Mouse (Mus musculus) heart, embryonic 16.5 days (tissue): Measurements from ENCODE around the gene Sept9. TPM values are rescaled to one million over a fixed set of nuclear protein-coding genes. Genes with fewer than 3 reads are reported as not detected.
A peak's percentile ranks its signal among the peaks of the same experiment; 100 is the strongest.
"Not testable (repeated sequence)": the region's sequence is repeated elsewhere in the genome, so short reads cannot be mapped to it uniquely, and the experiment has no call there.

ENCODE experiments used
- ATAC-seq: fragments of 200-750 bp; cut with Nextera tagmentation; replicated peaks from 2 replicates; pipeline ENCODE4 v1.8.0; 2017; ENCODE audit warnings: moderate number of reproducible peaks; ENCODE audit not compliant: insufficient read depth, low FRiP score; ENCODE audit errors: extremely low read depth
- H3K27ac ChIP-seq: fragments of 300-500 bp; sonication (generic); 2 replicates; pipeline ENCODE4 v1.5.1; 2014; ENCODE audit warnings: mild to moderate bottlenecking, low read length, control low read depth, moderate library complexity
- H3K27me3 ChIP-seq: fragments of 300-500 bp; sonication (generic); 2 replicates; pipeline ENCODE4 v1.6.1; 2014; ENCODE audit warnings: low read length, mixed read lengths; ENCODE audit not compliant: control insufficient read depth, insufficient read depth
- H3K36me3 ChIP-seq: fragments of 300-500 bp; sonication (generic); 2 replicates; pipeline ENCODE4 v1.6.1; 2014; ENCODE audit not compliant: control insufficient read depth, insufficient read depth
- H3K4me1 ChIP-seq: fragments of 300-500 bp; sonication (generic); 2 replicates; pipeline ENCODE4 v1.6.1; 2014; ENCODE audit warnings: low read length, mixed read lengths; ENCODE audit not compliant: control insufficient read depth, insufficient read depth
- H3K4me2 ChIP-seq: fragments of 300-500 bp; sonication (generic); 2 replicates; pipeline ENCODE4 v1.6.1; 2014; ENCODE audit warnings: low read depth, mild to moderate bottlenecking, control low read depth, low read length
- H3K4me3 ChIP-seq: fragments of 300-500 bp; sonication (generic); 2 replicates; pipeline ENCODE4 v1.5.1; 2014; ENCODE audit warnings: mild to moderate bottlenecking, control low read depth, low read length
- H3K9ac ChIP-seq: fragments of 300-500 bp; sonication (generic); 2 replicates; pipeline ENCODE4 v1.6.1; 2014; ENCODE audit warnings: low read length, control low read depth
- H3K9me3 ChIP-seq: fragments of 300-500 bp; sonication (generic); replicated peaks from 2 replicates; pipeline ENCODE4 v1.6.1; 2016; ENCODE audit warnings: low read length; ENCODE audit not compliant: control insufficient read depth
- WGBS: fragments of 180-500 bp; shearing (Covaris S2); extraction: QIAGEN DNeasy Blood & Tissue Kit; methylation state at CpG from one replicate; pipeline ENCODE4 v1.1.7; 2014; 5-methylcytosine and 5-hydroxymethylcytosine counted together
- polyA plus RNA-seq: library from polyadenylated mRNA; unstranded; fragments of >200 nt; fragmentation: Nextera tagmentation; extraction: Ambion mirVana; gene quantifications from 2 replicates; pipeline ENCODE4 v1.2.1, GENCODE M21; 2015

Gene Sept9
- polyA plus RNA-seq, 1 experiment from 2014 or later: 71.0 TPM

DNA sequence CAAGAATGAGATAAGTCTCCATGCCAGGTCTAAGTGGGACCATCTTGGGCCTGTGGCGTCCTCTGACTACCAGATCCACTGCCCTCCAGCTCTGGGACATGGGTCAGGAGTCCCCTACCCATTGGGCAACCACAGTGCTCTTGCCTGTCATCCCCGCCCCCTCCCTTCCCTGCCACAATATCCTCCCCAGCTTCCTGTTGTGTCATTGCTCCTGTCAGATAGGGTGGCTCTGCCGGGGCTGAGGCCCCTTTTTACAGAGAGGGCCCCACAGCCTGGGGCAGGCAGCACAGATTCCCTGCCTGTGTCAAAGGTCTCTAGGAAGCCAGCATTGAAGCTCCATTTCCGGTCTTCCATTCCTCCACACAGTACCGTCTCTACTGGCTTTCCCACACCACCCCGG is 134.6 kb downstream of the Sept9 start:
- 0 out of 2 replicates have a peak, but pooled peaks have one; percentile 10 for ATAC-seq
- H3K9ac ChIP-seq: peak overlapping the region; percentile 88
- peak overlapping the region; percentile 82 for H3K27ac ChIP-seq
- peak overlapping the region; percentile 96 for H3K4me2 ChIP-seq
- 50% methylated on average over 6 of the region's 6 CpGs for WGBS
- H3K9me3 ChIP-seq: no peaks in the 10 kb centered on the region
- H3K27me3 ChIP-seq: no peaks in the 10 kb centered on the region
- H3K4me3 ChIP-seq: peak overlapping the region; percentile 68
- H3K4me1 ChIP-seq: peaks cover 78% of the 10 kb centered on the region
- H3K36me3 ChIP-seq: no peaks in the 10 kb centered on the region

DNA sequence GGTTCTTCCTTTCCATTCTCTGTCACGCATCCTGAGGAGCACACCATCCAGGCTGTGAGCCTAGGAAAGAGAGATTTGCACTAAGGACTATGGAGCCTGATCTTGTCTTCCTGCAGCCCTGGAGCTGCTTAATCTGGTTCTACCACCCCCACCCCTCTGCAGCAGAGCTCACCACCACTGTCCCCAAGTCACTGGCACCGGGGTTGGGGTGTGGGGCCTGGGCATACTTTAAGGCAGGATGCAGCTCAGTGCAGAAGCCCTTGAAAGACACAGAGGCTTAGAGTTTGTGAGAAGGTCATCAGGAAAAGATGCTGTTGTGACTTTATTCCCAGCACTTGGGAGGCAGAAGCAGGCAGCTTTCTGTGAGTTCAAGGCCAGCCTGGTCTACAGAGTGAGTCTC is 135.7 kb downstream of the Sept9 start:
- peak overlapping the region; percentile 96; the same call in 1 of the 2 replicates for H3K4me2 ChIP-seq
- 67% methylated on average over 2 of the region's 2 CpGs for WGBS
- no peaks in the 10 kb centered on the region for H3K36me3 ChIP-seq
- H3K27ac ChIP-seq: peak overlapping the region; percentile 82; the same call in 1 of the 2 replicates
- no peaks in the 10 kb centered on the region for H3K27me3 ChIP-seq
- H3K9ac ChIP-seq: no peak overlapping the region
- H3K4me1 ChIP-seq: peaks cover 83% of the 10 kb centered on the region
- no peak overlapping the region for H3K4me3 ChIP-seq
- H3K9me3 ChIP-seq: no peaks in the 10 kb centered on the region
- ATAC-seq: no peak

DNA sequence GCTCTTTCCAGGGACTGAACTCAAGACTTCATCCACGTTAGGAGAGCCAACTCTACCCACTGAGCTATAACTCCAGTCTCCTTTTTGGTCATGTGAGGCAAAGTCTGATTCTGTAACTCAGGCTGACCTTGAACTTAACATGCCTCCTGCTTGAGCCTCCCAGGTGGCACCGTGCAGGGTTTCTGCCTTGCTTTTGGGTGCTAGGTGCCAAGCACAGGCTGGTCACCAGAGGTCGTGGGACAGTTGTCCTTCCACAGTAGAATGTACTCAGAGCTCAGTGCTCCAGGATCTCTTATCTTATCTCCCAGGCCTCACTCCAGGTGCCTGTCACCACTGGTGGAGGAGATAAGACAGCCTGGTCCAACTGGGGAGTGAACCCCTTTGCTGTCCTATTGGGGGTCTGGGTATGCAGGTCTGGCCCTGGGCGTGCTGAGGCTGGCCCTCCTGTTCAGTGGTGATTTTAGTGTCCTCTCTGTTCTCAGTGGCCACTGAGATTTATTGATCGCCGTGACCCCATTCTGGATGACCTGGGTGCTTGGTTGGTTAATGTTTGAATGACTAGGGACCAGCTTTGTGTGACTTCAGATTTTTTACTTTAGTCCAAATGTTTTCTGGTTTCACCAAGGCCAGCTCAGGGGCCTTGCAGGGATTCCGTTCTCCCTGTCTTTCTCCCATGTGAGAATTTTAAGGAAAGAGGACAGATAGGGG is 136.8 kb downstream of the Sept9 start:
- Histone ChIP-seq H3K4me3 (no peak overlapping the region), H3K9me3 (no peaks in the 10 kb centered on the region), H3K27ac (no peak overlapping the region), H3K27me3 (no peaks in the 10 kb centered on the region), H3K36me3 (no peaks in the 10 kb centered on the region), H3K9ac (no peak overlapping the region), H3K4me1 (peaks cover 78% of the 10 kb centered on the region), H3K4me2 (no peak overlapping the region)
- 66% methylated on average over 7 of the region's 7 CpGs for WGBS
- ATAC-seq: no peak

DNA sequence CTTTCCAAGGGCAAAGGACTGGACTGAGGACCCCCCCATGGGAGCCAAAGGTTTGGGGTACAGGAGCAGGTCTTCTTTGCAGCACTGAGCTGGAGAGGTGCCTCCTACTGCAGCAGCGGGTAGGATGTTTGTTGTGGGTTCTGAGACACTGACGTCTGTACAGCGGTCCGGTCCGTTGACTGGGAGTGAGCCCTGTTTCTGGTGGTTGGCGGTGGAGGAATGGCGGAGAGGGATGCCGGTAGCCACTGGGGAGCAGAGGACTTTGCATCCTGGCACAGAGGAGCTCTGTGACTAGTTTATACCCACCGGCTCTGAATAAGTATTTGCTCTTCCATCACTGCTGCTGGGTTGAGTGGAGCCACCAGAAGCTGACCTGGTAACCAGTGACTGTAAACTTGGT is 138.3 kb downstream of the Sept9 start:
- H3K36me3 ChIP-seq: no peaks in the 10 kb centered on the region
- no peak overlapping the region; the same call in 1 of the 2 replicates for H3K27ac ChIP-seq
- no peak overlapping the region for H3K4me2 ChIP-seq
- peaks cover 69% of the 10 kb centered on the region for H3K4me1 ChIP-seq
- no peak overlapping the region for H3K9ac ChIP-seq
- no peak overlapping the region for H3K4me3 ChIP-seq
- H3K27me3 ChIP-seq: no peaks in the 10 kb centered on the region
- WGBS: 88% methylated on average over 9 of the region's 9 CpGs
- ATAC-seq: no peak
- no peaks in the 10 kb centered on the region for H3K9me3 ChIP-seq

DNA sequence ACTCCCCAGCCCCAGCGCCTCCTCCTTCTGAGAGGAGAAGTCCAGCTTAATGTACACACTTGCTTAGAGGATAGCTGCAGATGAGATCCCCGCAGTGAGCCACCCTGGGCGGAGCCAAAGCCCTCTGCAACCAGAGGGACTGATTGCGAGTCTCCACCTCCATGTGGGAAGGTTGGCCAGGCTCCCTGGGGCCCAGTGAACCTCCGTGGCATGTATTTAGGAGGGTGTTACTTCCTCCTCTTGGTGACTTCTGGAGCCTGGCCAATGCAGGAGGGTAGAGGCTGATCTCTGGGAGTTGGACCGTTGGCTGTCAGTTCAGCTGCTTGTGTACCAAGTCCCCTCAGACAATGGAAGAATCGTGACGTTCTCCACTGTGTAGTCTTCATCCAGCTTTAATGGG is 139.0 kb downstream of the Sept9 start:
- H3K9ac ChIP-seq: no peak overlapping the region
- 18% methylated on average over 8 of the region's 8 CpGs for WGBS
- peaks cover 62% of the 10 kb centered on the region for H3K4me1 ChIP-seq
- peak overlapping the region; percentile 60 for H3K27ac ChIP-seq
- H3K9me3 ChIP-seq: no peaks in the 10 kb centered on the region
- no peaks in the 10 kb centered on the region for H3K36me3 ChIP-seq
- no peak overlapping the region for H3K4me3 ChIP-seq
- 0 out of 2 replicates have a peak overlapping the region, but pooled peaks have one; percentile 1 for H3K4me2 ChIP-seq
- ATAC-seq: peak; percentile 59
- no peaks in the 10 kb centered on the region for H3K27me3 ChIP-seq

DNA sequence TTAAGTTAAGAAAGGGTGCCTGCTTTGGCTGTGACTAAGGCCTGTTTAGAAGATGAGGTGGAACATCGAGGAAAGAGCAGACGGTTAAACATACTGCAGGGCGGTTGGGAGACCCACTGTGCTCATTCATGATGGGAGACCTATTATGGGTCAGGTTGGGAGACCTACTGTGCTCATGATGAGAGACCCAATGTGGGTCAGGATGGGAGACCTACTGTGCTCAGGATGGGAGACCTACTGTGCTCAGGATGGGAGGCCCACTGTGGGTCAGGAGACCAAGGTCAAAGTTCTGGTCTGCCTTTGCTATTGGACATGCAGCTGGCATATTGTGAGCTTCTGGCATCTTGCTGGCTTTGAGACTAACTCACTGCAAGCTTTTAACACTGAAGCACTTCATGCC is 139.6 kb downstream of the Sept9 start:
- peak overlapping the region; percentile 60; the same call in 1 of the 2 replicates for H3K27ac ChIP-seq
- whole genome bisulfite sequencing: 71% methylated on average over 3 of the region's 3 CpGs

DNA sequence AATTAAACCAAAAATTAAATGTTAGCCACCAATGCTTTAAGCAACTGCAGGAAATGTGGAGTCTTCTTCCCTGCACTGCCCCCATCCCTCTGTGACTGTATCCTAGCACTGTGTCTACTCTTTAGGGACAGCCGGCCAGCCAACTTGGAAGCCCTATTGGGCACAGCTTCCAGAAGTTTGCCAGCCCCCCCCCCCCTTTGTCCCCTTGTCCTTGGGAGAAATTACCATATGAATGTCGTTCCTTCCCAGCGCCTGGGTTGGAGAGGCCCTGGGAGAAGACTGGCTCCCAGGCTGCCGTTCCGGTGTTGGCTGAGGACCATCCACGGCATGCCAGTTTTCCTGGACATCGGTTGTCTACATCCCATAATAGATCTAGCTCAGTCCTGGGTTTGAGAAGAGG is 141.8 kb downstream of the Sept9 start:
- Histone ChIP-seq H3K4me2 (no peak overlapping the region), H3K9ac (no peak overlapping the region), H3K4me3 (no peak overlapping the region), H3K9me3 (no peaks in the 10 kb centered on the region), H3K4me1 (peaks cover 62% of the 10 kb centered on the region), H3K27ac (no peak overlapping the region), H3K36me3 (no peaks in the 10 kb centered on the region), H3K27me3 (no peaks in the 10 kb centered on the region)
- WGBS: 60% methylated on average over 7 of the region's 7 CpGs
- ATAC-seq: no peak

More for the DNA sequence above, 139.6 kb downstream of the Sept9 start:
- Histone ChIP-seq H3K4me3 (no peak overlapping the region), H3K9me3 (no peaks in the 10 kb centered on the region), H3K27me3 (no peaks in the 10 kb centered on the region), H3K36me3 (no peaks in the 10 kb centered on the region), H3K9ac (no peak overlapping the region), H3K4me1 (peaks cover 62% of the 10 kb centered on the region), H3K4me2 (no peak overlapping the region)
- ATAC-seq: no peak

DNA sequence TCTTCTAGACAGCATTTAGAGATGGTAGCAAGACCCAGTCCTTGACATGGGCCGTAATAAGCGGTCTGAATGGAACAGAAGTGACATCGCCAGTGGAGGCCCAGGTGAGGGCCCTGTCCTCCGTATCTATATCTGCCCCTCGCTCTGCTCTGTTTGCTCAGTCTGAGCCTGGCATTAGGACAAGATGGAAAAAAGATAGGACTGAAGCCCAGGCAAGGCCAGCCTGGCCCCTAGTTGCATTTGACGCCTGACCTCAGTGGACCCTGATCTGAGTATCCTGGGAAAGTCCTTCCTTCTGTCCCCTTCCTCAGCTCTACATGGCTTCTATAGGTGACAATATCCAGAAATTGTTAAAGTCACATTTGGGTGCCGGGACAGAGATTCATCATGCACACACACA is 142.6 kb downstream of the Sept9 start:
- no peak for ATAC-seq
- H3K27ac ChIP-seq: no peak overlapping the region
- H3K4me1 ChIP-seq: peaks cover 65% of the 10 kb centered on the region
- no peak overlapping the region for H3K9ac ChIP-seq
- WGBS: 93% methylated on average over 7 of the region's 7 CpGs
- no peaks in the 10 kb centered on the region for H3K36me3 ChIP-seq
- H3K9me3 ChIP-seq: no peaks in the 10 kb centered on the region
- H3K27me3 ChIP-seq: no peaks in the 10 kb centered on the region
- no peak overlapping the region for H3K4me3 ChIP-seq
- no peak overlapping the region for H3K4me2 ChIP-seq

DNA sequence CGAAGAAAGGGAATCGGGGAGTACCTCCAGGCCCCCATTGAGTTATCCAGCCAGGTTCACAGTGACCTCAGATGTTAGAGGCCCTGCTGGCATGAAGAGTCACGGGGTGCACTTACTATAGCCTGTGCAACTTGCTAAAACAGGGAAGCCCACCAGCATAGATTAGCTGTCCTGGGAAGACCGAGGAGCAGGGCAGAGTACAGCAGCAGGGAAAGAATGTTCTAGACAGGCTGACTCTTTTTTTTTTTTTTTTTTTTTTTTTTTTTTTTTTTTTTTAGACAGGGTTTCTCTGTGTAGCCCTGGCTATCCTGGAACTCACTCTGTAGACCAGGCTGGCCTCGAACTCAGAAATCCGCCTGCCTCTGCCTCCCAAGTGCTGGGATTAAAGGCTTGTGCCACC is 143.0 kb downstream of the Sept9 start:
- not testable (repeated sequence) for H3K9me3 ChIP-seq, H3K27me3 ChIP-seq, H3K27ac ChIP-seq, H3K9ac ChIP-seq, H3K36me3 ChIP-seq, H3K4me2 ChIP-seq, ATAC-seq, H3K4me3 ChIP-seq
- peaks cover 65% of the 10 kb centered on the region for H3K4me1 ChIP-seq
- 85% methylated on average over 6 of the region's 6 CpGs for WGBS
